In genomic region chr6:17806569-17806968, GRCm38 (mm10) we compare ENCODE assay signal across 11 mouse cellular contexts.
A peak's percentile ranks its signal among the peaks of the same experiment; 100 is the strongest.
DNase-seq lines count a peak whose midpoint lies in the region; ATAC-seq and TF ChIP-seq lines count a peak whose summit lies in the region.
"Had no signal": no experiment of that assay in that cellular context is flagged by ENCODE, and none has a peak within 500 bp of the region (broad histone marks: within the 10 kb centered on the region; RNA-seq: fewer than 3 reads in every experiment).

No protein-coding gene starts in this region.

- no peaks in the 10 kb centered on the region for H3K27me3 ChIP-seq in midbrain, embryonic 11.5 days (ENCODE audit: control insufficient read depth, insufficient read depth, low read length)
- no peaks in the 10 kb centered on the region for H3K27me3 ChIP-seq in midbrain, postnatal 0 days (ENCODE audit: insufficient read depth, low read length)
- no peaks in the 10 kb centered on the region for H3K27me3 ChIP-seq in embryonic facial prominence, embryonic 14.5 days (replicated peaks; ENCODE audit: control insufficient read depth, insufficient read depth, low read length)

- peaks cover 7% of the 10 kb centered on the region for H3K4me1 ChIP-seq in midbrain, embryonic 11.5 days (ENCODE audit: control insufficient read depth, insufficient read depth, low read length)
- H3K4me1 ChIP-seq in midbrain, postnatal 0 days (ENCODE audit: insufficient read depth, low read length), result no peaks in the 10 kb centered on the region
- no peaks in the 10 kb centered on the region for H3K4me1 ChIP-seq in embryonic facial prominence, embryonic 14.5 days (ENCODE audit: control insufficient read depth, insufficient read depth, low read length)

- H3K4me3 ChIP-seq in midbrain, embryonic 11.5 days (ENCODE audit: low read depth, low read length), result no peak overlapping the region
- H3K4me3 ChIP-seq in midbrain, postnatal 0 days (ENCODE audit: low read depth, low read length), result no peak overlapping the region
- no peak overlapping the region for H3K4me3 ChIP-seq in embryonic facial prominence, embryonic 14.5 days (ENCODE audit: low read depth, low read length)
- H3K4me3 ChIP-seq: limb, embryonic 10.5 days had no signal

- TF ChIP-seq CTCF in midbrain, postnatal 0 days (IDR thresholded peaks at IDR 0.05), result no peak

- no peaks in the 10 kb centered on the region for H3K36me3 ChIP-seq in midbrain, embryonic 11.5 days (ENCODE audit: control insufficient read depth, insufficient read depth, low read length)
- H3K36me3 ChIP-seq in midbrain, postnatal 0 days (ENCODE audit: insufficient read depth, low read length), result no peaks in the 10 kb centered on the region
- no peaks in the 10 kb centered on the region for H3K36me3 ChIP-seq in embryonic facial prominence, embryonic 14.5 days (ENCODE audit: control insufficient read depth, insufficient read depth, low read length)
- H3K36me3 ChIP-seq: limb, embryonic 10.5 days had no signal

- no peak overlapping the region for H3K9ac ChIP-seq in midbrain, embryonic 11.5 days (ENCODE audit: low read length)
- no peak overlapping the region for H3K9ac ChIP-seq in midbrain, postnatal 0 days (replicated peaks; ENCODE audit: low read length, poor library complexity, severe bottlenecking)
- H3K9ac ChIP-seq in embryonic facial prominence, embryonic 14.5 days (ENCODE audit: low read depth, low read length), result no peak overlapping the region
- H3K9ac ChIP-seq: lung, embryonic 14.5 days had no signal

- H3K27ac ChIP-seq in midbrain, embryonic 11.5 days (ENCODE audit: low read depth, low read length), result no peak overlapping the region
- no peak overlapping the region for H3K27ac ChIP-seq in midbrain, postnatal 0 days (ENCODE audit: low read depth, low read length)
- no peak overlapping the region for H3K27ac ChIP-seq in embryonic facial prominence, embryonic 14.5 days (replicated peaks; ENCODE audit: low read depth, low read length)
- H3K27ac ChIP-seq: limb, embryonic 10.5 days had no signal

- H3K4me2 ChIP-seq in midbrain, embryonic 11.5 days, result no peak overlapping the region
- no peak overlapping the region for H3K4me2 ChIP-seq in midbrain, postnatal 0 days (ENCODE audit: low read depth, low read length, poor library complexity, severe bottlenecking)
- no peak overlapping the region for H3K4me2 ChIP-seq in embryonic facial prominence, embryonic 14.5 days (ENCODE audit: low read depth, low read length)
- H3K4me2 ChIP-seq: lung, embryonic 14.5 days had no signal

- DNase-seq in midbrain, embryonic 11.5 days (ENCODE audit: low spot score, missing footprints), result no peak
- DNase-seq in midbrain, postnatal 0 days (ENCODE audit: low spot score), result no peak
- peak; percentile 52 for DNase-seq in embryonic facial prominence, embryonic 14.5 days (ENCODE audit: low spot score)
- DNase-seq in mesoderm, embryonic 11.5 days (ENCODE audit: low read depth, low spot score), result peak; percentile 83
- DNase-seq in urinary bladder, adult 18-20 months (ENCODE audit: low spot score in 2 of 2), result no peak
- DNase-seq in adipocyte (ENCODE audit: low spot score), result no peak
- no peak for DNase-seq in adrenal gland, postnatal 36 days
- DNase-seq: heart, postnatal 36 days; lung, embryonic 14.5 days; thymus, postnatal 14 days had no signal

- no peaks in the 10 kb centered on the region for H3K9me3 ChIP-seq in midbrain, embryonic 11.5 days (ENCODE audit: control insufficient read depth, low read length)
- no peaks in the 10 kb centered on the region for H3K9me3 ChIP-seq in midbrain, postnatal 0 days (ENCODE audit: low read length)
- H3K9me3 ChIP-seq in embryonic facial prominence, embryonic 14.5 days (ENCODE audit: control insufficient read depth, low read length), result no peaks in the 10 kb centered on the region
- H3K9me3 ChIP-seq: limb, embryonic 10.5 days had no signal

- WGBS in midbrain, embryonic 11.5 days, result 23% methylated on average over 4 of the region's 4 CpGs
- 21% methylated on average over 4 of the region's 4 CpGs for WGBS in midbrain, postnatal 0 days
- WGBS in embryonic facial prominence, embryonic 14.5 days, result 32% methylated on average over 4 of the region's 4 CpGs

- ATAC-seq in midbrain, embryonic 11.5 days (ENCODE audit: low FRiP score), result peak; percentile 52; the same call in 1 of the 2 replicates
- no peak for ATAC-seq in midbrain, postnatal 0 days (ENCODE audit: low FRiP score)
- ATAC-seq in embryonic facial prominence, embryonic 14.5 days (ENCODE audit: low read depth), result peak; percentile 86; the same call in 1 of the 2 replicates

Comparison
In these comparisons a context has a peak if more than half of its experiments do, and no peak if none do; other contexts are left out.
1. DNase-seq: peak in embryonic facial prominence, embryonic 14.5 days (single experiment) and mesoderm, embryonic 11.5 days (single experiment); none in midbrain, embryonic 11.5 days (single experiment), midbrain, postnatal 0 days (single experiment), urinary bladder, adult 18-20 months (0 of 2), adipocyte (single experiment) and adrenal gland, postnatal 36 days (0 of 2).